Mouse (Mus musculus): ENCODE measurements around the gene Fam241b.

GRCm38 (mm10) chr10:62070636-62071035, 73.1 kb downstream of the Fam241b start:
- TF ChIP-seq CTCF (IDR thresholded peaks at IDR 0.05; ENCODE audit: low read depth, low read length) (no peak), GATA1 (IDR thresholded peaks at IDR 0.05; ENCODE audit: borderline replicate concordance, low read length) (no peak)

Data from G1E (cell line).